Mouse (Mus musculus): ENCODE results near the gene Qtrt2.

GRCm38 (mm10) chr16:43925001-43925558 is 1.5 kb downstream of the Qtrt2 start:
- no peak for TF ChIP-seq CTCF (IDR thresholded peaks at IDR 0.05; ENCODE audit: borderline replicate concordance, insufficient read depth, low read length)
- TF ChIP-seq POLR2A (IDR thresholded peaks at IDR 0.05; ENCODE audit: low read depth, low read length), result no peak

All from embryonic fibroblast, embryonic 13.5 days (primary cell).